Mouse (Mus musculus): ENCODE data around the gene Cpa5.

DNA sequence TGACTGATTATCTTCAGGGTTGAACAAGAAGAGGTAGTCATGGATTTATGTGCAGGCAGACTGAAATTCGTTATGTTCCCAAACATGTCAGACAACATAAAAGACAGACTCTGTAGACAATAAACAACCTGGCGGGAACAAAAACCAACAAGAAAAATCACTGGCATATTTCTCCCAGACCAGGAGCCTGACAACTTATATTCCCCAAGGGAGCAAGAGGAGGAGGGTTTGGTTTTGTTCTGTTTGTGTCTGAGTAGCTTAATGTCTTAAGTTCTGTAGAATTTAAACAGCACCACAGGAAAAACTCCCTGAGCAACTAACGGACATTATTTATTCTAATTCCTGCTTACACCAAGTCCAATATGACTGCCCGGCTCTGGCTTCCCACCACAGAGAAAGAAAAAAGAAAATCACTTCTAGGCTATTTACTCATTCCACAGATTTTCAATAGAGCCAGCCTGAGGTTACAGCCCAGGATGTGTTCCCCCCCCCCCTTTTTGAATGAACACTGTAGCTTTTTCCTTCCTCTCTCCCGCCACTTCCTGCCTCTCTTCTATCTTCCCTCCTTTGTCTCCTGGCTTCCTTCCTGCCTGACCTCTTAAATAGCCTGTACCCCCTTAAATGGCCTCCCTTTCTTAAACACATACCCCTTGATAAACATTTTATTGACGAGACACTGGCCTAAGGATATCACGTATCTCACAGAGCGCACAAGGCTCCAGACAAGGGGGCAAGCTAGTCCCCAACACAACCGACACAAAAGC is 41.8 kb downstream of the Cpa5 start:
- TF ChIP-seq CHD1 (IDR thresholded peaks at IDR 0.05; ENCODE audit: low read depth, low read length) = no peak
- TF ChIP-seq EP300 (IDR thresholded peaks at IDR 0.05; ENCODE audit: low read length) = no peak
- TF ChIP-seq CTCF (conservative IDR thresholded peaks at IDR 0.05 in 1 of 2, IDR thresholded peaks at IDR 0.05 in 1 of 2; ENCODE audit: low read depth in 2 of 2, low read length in 2 of 2) = no peak
- no peak for TF ChIP-seq JUN (IDR thresholded peaks at IDR 0.05; ENCODE audit: insufficient read depth, low read depth, low read length)
- no peak for TF ChIP-seq SIN3A (IDR thresholded peaks at IDR 0.05; ENCODE audit: low read length)
- no peak for TF ChIP-seq POLR2A (IDR thresholded peaks at IDR 0.05; ENCODE audit: low read depth, low read length)
- TF ChIP-seq GABPA (IDR thresholded peaks at IDR 0.05; ENCODE audit: insufficient replicate concordance, low read depth, low read length) = no peak
